Mouse (Mus musculus): ENCODE results near the gene Kdm2b. TPM values are rescaled to one million over a fixed set of nuclear protein-coding genes. Genes with fewer than 3 reads are reported as not detected.
A peak's percentile ranks its signal among the peaks of the same experiment; 100 is the strongest.

Gene Kdm2b
- polyA plus RNA-seq, 1 experiment from 2014 or later = 8.3 TPM

DNA sequence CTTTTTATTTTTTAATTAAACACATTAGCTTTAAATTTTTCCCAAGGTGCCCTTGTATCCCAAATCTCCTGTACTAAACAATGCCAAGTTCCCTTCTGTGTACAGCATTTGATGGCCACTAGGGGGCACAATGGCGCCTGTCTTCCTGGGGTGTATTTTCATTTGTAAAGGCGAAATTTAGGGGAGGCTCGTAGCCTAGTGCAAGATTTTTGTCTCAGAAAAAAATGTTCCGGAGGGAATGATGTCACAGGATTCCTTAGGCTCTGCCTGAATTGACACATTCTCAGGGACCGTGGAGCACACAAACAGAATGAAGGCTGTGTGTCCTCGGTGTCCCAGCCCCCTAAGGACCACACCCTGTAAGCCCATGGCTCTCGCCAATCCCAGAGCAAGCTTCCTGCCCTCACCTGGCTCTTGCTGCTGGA is 64.1 kb downstream of the Kdm2b start:
- TF ChIP-seq EP300 (IDR thresholded peaks at IDR 0.05; ENCODE audit: low read depth) (no peak), CTCF (IDR thresholded peaks at IDR 0.05; ENCODE audit: low read depth) (peak; percentile 91)
- 24% methylated on average over 7 of the region's 7 CpGs for WGBS (ENCODE audit: insufficient replicate concordance)
- Histone ChIP-seq H3K36me3 (replicated peaks; ENCODE audit: insufficient read depth, low read length) (no peaks in the 10 kb centered on the region), H3K27ac (ENCODE audit: low read depth) (no peak overlapping the region), H3K4me1 (ENCODE audit: insufficient read depth) (0 out of 2 replicates have a peak, but pooled peaks cover 5% of the 10 kb centered on the region), H3K4me2 (ENCODE audit: low read depth, low read length) (peak overlapping the region; percentile 45), H3K9me3 (ENCODE audit: low read length) (no peaks in the 10 kb centered on the region), H3K27me3 (ENCODE audit: insufficient read depth, low read length) (no peaks in the 10 kb centered on the region), H3K9ac (replicated peaks) (no peak overlapping the region), H3K4me3 (ENCODE audit: low read depth, low read length) (no peak overlapping the region)
- ATAC-seq = peak; percentile 48; the same call in 1 of the 2 replicates
- DNase-seq = peak; percentile 78

GRCm38 (mm10) chr5:122923871-122924465 is 65.7 kb downstream of the Kdm2b start:
- no peaks in the 10 kb centered on the region; the same call in 1 of the 2 replicates for H3K36me3 ChIP-seq (replicated peaks; ENCODE audit: insufficient read depth, low read length)
- 81% methylated on average over 10 of the region's 10 CpGs for WGBS (ENCODE audit: insufficient replicate concordance)
- ATAC-seq = no peak

DNA sequence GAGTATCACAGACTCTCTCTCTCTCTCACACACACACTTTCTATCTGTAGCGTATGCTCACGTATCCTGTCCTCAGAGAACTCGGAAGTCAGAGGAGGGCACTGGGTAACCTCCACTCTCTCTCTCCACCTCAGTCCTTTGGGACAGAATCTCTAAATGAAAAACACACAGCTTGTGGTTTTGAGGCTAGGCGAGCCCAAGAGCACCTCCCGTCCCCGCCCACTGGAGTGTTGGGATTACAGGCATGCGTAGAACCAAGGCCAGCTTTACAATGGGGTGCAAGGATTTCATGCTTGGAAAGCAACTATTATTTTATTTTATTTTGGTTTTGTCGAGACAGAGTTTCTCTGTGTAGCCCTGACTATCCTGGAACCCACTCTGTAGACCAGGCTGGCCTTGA is 67.7 kb downstream of the Kdm2b start:
- 73% methylated on average over 8 of the region's 8 CpGs for WGBS (ENCODE audit: insufficient replicate concordance)
- Histone ChIP-seq H3K4me3 (ENCODE audit: low read depth, low read length) (no peak overlapping the region), H3K9ac (replicated peaks) (no peak overlapping the region), H3K9me3 (ENCODE audit: low read length) (no peaks in the 10 kb centered on the region), H3K36me3 (replicated peaks; ENCODE audit: insufficient read depth, low read length) (no peaks in the 10 kb centered on the region; the same call in 1 of the 2 replicates), H3K27me3 (ENCODE audit: insufficient read depth, low read length) (no peaks in the 10 kb centered on the region), H3K4me1 (ENCODE audit: insufficient read depth) (no peaks in the 10 kb centered on the region), H3K4me2 (ENCODE audit: low read depth, low read length) (no peak overlapping the region), H3K27ac (ENCODE audit: low read depth) (no peak overlapping the region)
- DNase-seq (no peak), ATAC-seq (no peak)
- TF ChIP-seq EP300 (IDR thresholded peaks at IDR 0.05; ENCODE audit: low read depth) (no peak), CTCF (IDR thresholded peaks at IDR 0.05; ENCODE audit: low read depth) (no peak)

More at GRCm38 (mm10) chr5:122923871-122924465, 65.7 kb downstream of the Kdm2b start:
- Histone ChIP-seq H3K9me3 (ENCODE audit: low read length) (no peaks in the 10 kb centered on the region), H3K4me2 (ENCODE audit: low read depth, low read length) (no peak overlapping the region), H3K4me3 (ENCODE audit: low read depth, low read length) (no peak overlapping the region), H3K4me1 (ENCODE audit: insufficient read depth) (0 out of 2 replicates have a peak, but pooled peaks cover 3% of the 10 kb centered on the region), H3K27ac (ENCODE audit: low read depth) (no peak overlapping the region), H3K9ac (replicated peaks) (no peak overlapping the region), H3K27me3 (ENCODE audit: insufficient read depth, low read length) (no peaks in the 10 kb centered on the region)
- TF ChIP-seq EP300 (IDR thresholded peaks at IDR 0.05; ENCODE audit: low read depth) (no peak), CTCF (IDR thresholded peaks at IDR 0.05; ENCODE audit: low read depth) (no peak)
- DNase-seq = no peak

DNA sequence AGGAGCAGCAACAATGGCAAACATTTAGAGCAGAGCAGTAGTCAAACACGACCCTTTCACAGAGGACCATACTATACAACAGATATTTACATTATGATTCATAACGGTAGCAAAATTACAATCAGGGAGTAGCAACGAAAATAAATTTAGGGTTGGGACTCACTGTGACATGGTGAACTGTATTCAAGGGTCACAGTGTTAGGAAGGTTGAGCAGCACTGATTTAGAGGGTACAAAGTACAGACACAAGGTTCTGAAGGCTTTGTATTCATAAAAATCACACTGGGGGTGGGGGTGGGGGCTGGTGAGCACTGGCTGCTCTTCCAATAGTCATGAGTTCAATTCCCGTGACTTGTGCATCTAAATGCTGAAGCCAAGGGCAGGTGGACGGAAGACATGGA is 69.1 kb downstream of the Kdm2b start:
- Histone ChIP-seq H3K4me2 (ENCODE audit: low read depth, low read length) (no peak overlapping the region), H3K27me3 (ENCODE audit: insufficient read depth, low read length) (no peaks in the 10 kb centered on the region), H3K4me1 (ENCODE audit: insufficient read depth) (peaks cover 5% of the 10 kb centered on the region; the same call in 1 of the 2 replicates), H3K9me3 (ENCODE audit: low read length) (no peaks in the 10 kb centered on the region), H3K36me3 (replicated peaks; ENCODE audit: insufficient read depth, low read length) (no peaks in the 10 kb centered on the region; the same call in 1 of the 2 replicates), H3K27ac (ENCODE audit: low read depth) (no peak overlapping the region), H3K9ac (replicated peaks) (no peak overlapping the region), H3K4me3 (ENCODE audit: low read depth, low read length) (no peak overlapping the region)
- DNase-seq (no peak), ATAC-seq (no peak)
- WGBS (ENCODE audit: insufficient replicate concordance) = 79% methylated on average over 5 of the region's 5 CpGs
- TF ChIP-seq CTCF (IDR thresholded peaks at IDR 0.05; ENCODE audit: low read depth) (no peak), EP300 (IDR thresholded peaks at IDR 0.05; ENCODE audit: low read depth) (no peak)

DNA sequence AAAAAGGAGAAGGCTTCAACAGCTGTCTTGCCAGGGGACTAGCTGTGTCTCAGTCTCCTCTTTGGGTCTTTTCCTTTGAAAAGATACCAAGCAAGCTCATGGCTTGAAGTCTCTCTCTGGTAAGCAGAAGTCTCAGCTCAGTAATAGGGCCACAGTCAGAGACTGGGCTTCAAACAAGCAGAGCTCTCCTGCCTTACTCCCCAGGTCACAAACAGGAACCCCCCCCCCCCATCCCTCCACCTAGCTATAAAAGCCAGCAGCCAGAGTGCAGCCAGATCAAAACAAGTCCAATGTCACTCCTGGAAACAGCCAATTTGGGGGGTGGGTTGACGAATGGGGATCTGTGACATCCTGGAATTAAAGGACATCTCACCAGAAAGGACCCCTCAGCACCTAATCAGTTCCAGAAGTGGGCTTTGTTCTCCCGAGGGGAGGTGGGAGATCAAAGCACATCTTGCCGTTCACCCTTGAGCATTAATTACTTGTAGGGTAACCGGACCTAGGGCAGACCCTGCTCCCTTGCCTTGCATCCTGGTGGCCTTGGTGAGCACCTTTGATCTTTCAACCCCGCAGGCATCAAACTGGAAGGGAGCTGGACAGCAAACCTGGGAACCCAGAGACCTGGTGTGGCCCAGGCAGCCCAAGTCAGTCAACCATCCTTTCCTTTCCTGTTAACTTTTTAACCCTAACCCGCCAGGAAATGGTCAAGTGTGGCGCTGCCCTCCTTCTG is 71.5 kb downstream of the Kdm2b start:
- 67% methylated on average over 7 of the region's 7 CpGs for WGBS (ENCODE audit: insufficient replicate concordance)
- no peak for TF ChIP-seq EP300 (IDR thresholded peaks at IDR 0.05; ENCODE audit: low read depth)
- no peak for TF ChIP-seq CTCF (IDR thresholded peaks at IDR 0.05; ENCODE audit: low read depth)
- no peak for DNase-seq
- no peak for ATAC-seq
- Histone ChIP-seq H3K36me3 (replicated peaks; ENCODE audit: insufficient read depth, low read length) (no peaks in the 10 kb centered on the region; the same call in 1 of the 2 replicates), H3K9ac (replicated peaks) (no peak overlapping the region), H3K27me3 (ENCODE audit: insufficient read depth, low read length) (no peaks in the 10 kb centered on the region), H3K4me2 (ENCODE audit: low read depth, low read length) (no peak overlapping the region), H3K4me1 (ENCODE audit: insufficient read depth) (peaks cover 9% of the 10 kb centered on the region; the same call in 1 of the 2 replicates), H3K27ac (ENCODE audit: low read depth) (no peak overlapping the region), H3K4me3 (ENCODE audit: low read depth, low read length) (no peak overlapping the region), H3K9me3 (ENCODE audit: low read length) (no peaks in the 10 kb centered on the region)

DNA sequence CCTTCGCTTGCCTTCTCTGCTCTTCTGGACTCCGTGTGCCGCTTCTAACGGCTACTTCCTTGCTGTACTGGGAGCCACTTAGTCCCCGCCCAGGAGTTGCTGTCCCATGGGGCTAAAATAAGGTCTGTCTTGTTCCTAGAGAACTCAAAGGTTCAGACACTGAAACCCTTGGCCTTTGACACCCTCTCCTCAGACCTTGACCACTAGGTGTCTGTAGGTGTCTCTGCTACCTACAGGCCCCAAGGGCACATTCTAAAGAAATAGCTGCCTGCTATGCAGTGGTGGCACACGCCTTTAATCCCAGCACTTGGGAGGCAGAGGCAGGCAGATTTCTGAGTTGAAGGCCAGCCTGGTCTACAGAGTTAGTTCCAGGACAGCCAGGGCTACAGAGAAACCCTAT is 73.5 kb downstream of the Kdm2b start:
- Histone ChIP-seq H3K36me3 (replicated peaks; ENCODE audit: insufficient read depth, low read length) (no peaks in the 10 kb centered on the region; the same call in 1 of the 2 replicates), H3K4me1 (ENCODE audit: insufficient read depth) (peaks cover 9% of the 10 kb centered on the region; the same call in 1 of the 2 replicates), H3K27ac (ENCODE audit: low read depth) (no peak overlapping the region), H3K9me3 (ENCODE audit: low read length) (no peaks in the 10 kb centered on the region), H3K27me3 (ENCODE audit: insufficient read depth, low read length) (no peaks in the 10 kb centered on the region), H3K4me3 (ENCODE audit: low read depth, low read length) (no peak overlapping the region), H3K9ac (replicated peaks) (no peak overlapping the region), H3K4me2 (ENCODE audit: low read depth, low read length) (no peak overlapping the region)
- ATAC-seq (no peak), DNase-seq (no peak)
- TF ChIP-seq EP300 (IDR thresholded peaks at IDR 0.05; ENCODE audit: low read depth) (no peak), CTCF (IDR thresholded peaks at IDR 0.05; ENCODE audit: low read depth) (no peak)
- WGBS (ENCODE audit: insufficient replicate concordance) = 69% methylated on average over 6 of the region's 6 CpGs
